Mouse (Mus musculus) G1E (cell line): ENCODE measurements around the gene Vmn1r184. TPM values are rescaled to one million over a fixed set of nuclear protein-coding genes. Genes with fewer than 3 reads are reported as not detected.
"Not testable (repeated sequence)": the region's sequence is repeated elsewhere in the genome, so short reads cannot be mapped to it uniquely, and the experiment has no call there.

Experiments
- ATAC-seq: 2 replicates; pipeline ENCODE4 v1.8.0; 2016; ENCODE audit warnings: mild to moderate bottlenecking; ENCODE audit not compliant: insufficient number of reproducible peaks, poor library complexity, low FRiP score, severe bottlenecking; ENCODE audit errors: extremely low read depth
- DNase-seq: peaks from one replicate; pipeline ENCODE4 v3.0.0; 2012; ENCODE audit warnings: low spot score
- H3K27me3 ChIP-seq: 2 replicates; pipeline ENCODE4 v1.6.1; 2012; ENCODE audit warnings: mild to moderate bottlenecking, low read length, inconsistent platforms; ENCODE audit not compliant: insufficient read depth
- H3K36me3 ChIP-seq: replicated peaks from 2 replicates; pipeline ENCODE3; 2012; ENCODE audit warnings: mild to moderate bottlenecking, inconsistent platforms
- H3K4me1 ChIP-seq: 2 replicates; pipeline ENCODE4 v1.6.1; 2012; ENCODE audit warnings: low read depth, low read length, inconsistent platforms, mixed read lengths; ENCODE audit not compliant: insufficient read depth
- H3K4me3 ChIP-seq: 2 replicates; pipeline ENCODE4 v1.5.1; 2012; ENCODE audit warnings: low read depth, mild to moderate bottlenecking, inconsistent platforms, low read length, moderate library complexity, mixed read lengths
- H3K9me3 ChIP-seq: replicated peaks from 2 replicates; pipeline ENCODE4 v1.6.1; 2012; ENCODE audit warnings: inconsistent platforms
- polyA plus RNA-seq: library from polyadenylated mRNA; stranded (reverse); fragments of >175 nt; gene quantifications from 2 replicates; pipeline ENCODE4 v1.2.3, GENCODE M21; 2012
- total RNA-seq, 2 experiments: library from RNA; stranded (forward) in 1 of 2; stranded (reverse) in 1 of 2; fragments of 200-1000 nt in 1 of 2; fragments of >200 nt in 1 of 2; fragmentation: Nextera tagmentation in 1 of 2; gene quantifications; 2 replicates each; pipeline ENCODE4 v1.2.3; 2014 to 2017

Gene Vmn1r184
- not detected in 2 replicates for total RNA-seq (2014; fragmentation: Nextera tagmentation)
- total RNA-seq (2017): under 0.01 and 0.11 TPM in 2 replicates
- polyA plus RNA-seq: not detected in 2 replicates

GRCm38 (mm10) chr7:26260034-26260433 is at the start of gene Vmn1r184:
Gene Vmn1r184 (plus strand): TSS chr7:26260334.
- H3K4me3 ChIP-seq, DNase-seq, H3K4me1 ChIP-seq, ATAC-seq, H3K27me3 ChIP-seq, H3K36me3 ChIP-seq, H3K9me3 ChIP-seq: not testable (repeated sequence)

DNA sequence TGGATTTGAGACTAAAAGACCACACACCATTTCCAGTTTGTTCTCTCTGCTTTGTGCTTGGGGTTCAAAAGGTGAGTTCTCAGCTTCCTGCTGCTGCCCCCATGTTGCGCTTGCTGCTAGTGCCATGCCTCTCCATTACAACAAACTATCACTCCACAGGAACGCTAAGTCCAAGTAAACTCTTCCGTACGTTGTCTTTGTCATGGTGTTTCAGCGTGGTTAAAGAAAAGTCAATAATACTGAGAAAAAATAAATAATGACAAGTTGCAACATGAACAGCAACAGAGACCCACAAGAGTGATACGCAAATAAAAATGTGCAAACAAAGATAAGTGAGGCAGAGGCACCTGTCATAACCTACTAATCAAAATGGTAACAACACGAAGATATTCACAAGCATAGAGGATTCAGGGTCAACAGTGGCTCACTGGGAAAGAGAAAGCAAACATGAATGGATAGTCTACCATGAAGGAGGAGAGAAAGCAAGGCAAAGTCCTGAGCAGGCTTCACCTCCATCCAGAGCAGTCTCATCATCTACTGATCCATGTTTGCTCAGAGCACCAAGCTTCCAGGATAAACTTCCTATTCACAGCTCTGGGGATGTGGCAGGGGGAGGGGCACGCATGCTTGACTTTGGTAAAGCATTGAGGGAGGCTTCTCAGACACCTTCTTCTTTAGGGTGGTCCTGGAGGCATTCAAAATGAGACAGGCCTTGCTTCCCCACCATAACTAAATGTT is 43.5 kb downstream of the Vmn1r184 start:
- DNase-seq, ATAC-seq: not testable (repeated sequence)

GRCm38 (mm10) chr7:26306926-26307325 is 46.8 kb downstream of the Vmn1r184 start, which contains the start of gene Cyp2a4:
Gene Cyp2a4 (plus strand): TSS chr7:26307169.
- H3K4me3 ChIP-seq, H3K9me3 ChIP-seq, H3K27me3 ChIP-seq, H3K36me3 ChIP-seq, ATAC-seq, DNase-seq, H3K4me1 ChIP-seq: not testable (repeated sequence)

More for the DNA sequence above, 43.5 kb downstream of the Vmn1r184 start:
- not testable (repeated sequence) for H3K4me1 ChIP-seq, H3K9me3 ChIP-seq, H3K27me3 ChIP-seq, H3K36me3 ChIP-seq, H3K4me3 ChIP-seq

DNA sequence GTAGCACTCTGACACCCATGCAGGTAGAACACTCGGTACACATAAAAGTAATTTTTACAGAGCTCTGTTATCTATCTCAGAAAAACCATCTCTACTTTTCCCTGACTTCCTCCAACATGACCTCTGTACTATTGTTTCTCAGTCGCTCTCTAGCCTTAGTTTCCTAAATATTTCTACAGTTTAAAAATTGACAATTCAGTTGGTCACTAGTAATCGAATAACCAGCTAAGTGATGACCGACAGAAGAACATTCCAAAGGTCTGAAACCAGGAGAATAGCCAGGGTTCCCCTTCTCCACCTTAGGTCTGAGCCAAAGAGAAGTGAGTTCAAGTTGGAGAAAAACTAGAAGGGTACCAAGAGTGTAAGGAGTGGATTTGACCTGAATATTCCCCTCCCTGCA is 51.7 kb downstream of the Vmn1r184 start:
- not testable (repeated sequence) for H3K4me1 ChIP-seq, H3K4me3 ChIP-seq, H3K36me3 ChIP-seq, ATAC-seq, H3K27me3 ChIP-seq, DNase-seq, H3K9me3 ChIP-seq

DNA sequence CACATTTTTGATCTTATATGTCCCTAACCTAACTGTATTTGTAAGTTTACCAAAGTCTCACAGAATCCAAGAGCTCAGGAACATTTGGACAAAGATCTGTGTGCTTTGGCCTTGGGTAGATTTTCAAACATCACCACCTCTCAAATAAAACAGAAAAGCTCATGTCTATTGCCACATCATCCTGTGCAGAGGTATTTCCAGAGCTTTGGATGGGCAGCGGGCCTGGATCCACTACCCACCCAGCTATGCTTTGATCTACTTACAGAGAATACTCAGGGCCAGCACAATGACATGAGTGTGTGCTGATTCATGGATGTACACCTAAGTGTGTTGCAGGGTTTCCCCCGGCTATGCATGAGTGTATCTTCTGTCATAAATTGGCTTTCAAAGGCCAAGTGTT is 55.1 kb downstream of the Vmn1r184 start:
- H3K9me3 ChIP-seq, ATAC-seq, H3K4me1 ChIP-seq: not testable (repeated sequence)

GRCm38 (mm10) chr7:26315809-26316208 is 55.7 kb downstream of the Vmn1r184 start:
- DNase-seq, H3K4me3 ChIP-seq, ATAC-seq, H3K27me3 ChIP-seq, H3K9me3 ChIP-seq, H3K36me3 ChIP-seq, H3K4me1 ChIP-seq: not testable (repeated sequence)

More for the DNA sequence above, 55.1 kb downstream of the Vmn1r184 start:
- not testable (repeated sequence) for DNase-seq, H3K4me3 ChIP-seq, H3K27me3 ChIP-seq, H3K36me3 ChIP-seq

Other genes starting within 250 kb of the Vmn1r184 start
- not detected in 2 replicates for gene Cyp2b13, start 198.8 kb upstream of the Vmn1r184 start, total RNA-seq (2014; fragmentation: Nextera tagmentation)
- not detected in 2 replicates for gene Cyp2b13, start 198.8 kb upstream of the Vmn1r184 start, total RNA-seq (2017)
- not detected in 2 replicates for gene Cyp2b13, start 198.8 kb upstream of the Vmn1r184 start, polyA plus RNA-seq
- gene Cyp2b9, start 86.9 kb upstream of the Vmn1r184 start, total RNA-seq (2014; fragmentation: Nextera tagmentation): not detected in 2 replicates
- gene Cyp2b9, start 86.9 kb upstream of the Vmn1r184 start, total RNA-seq (2017): not detected in 2 replicates
- not detected in 2 replicates for gene Cyp2b9, start 86.9 kb upstream of the Vmn1r184 start, polyA plus RNA-seq
- not detected in 2 replicates for gene Cyp2a4, start 46.8 kb downstream of the Vmn1r184 start, total RNA-seq (2014; fragmentation: Nextera tagmentation)
- 0.11 TPM in 1 of 2 replicates, not detected in the other for gene Cyp2a4, start 46.8 kb downstream of the Vmn1r184 start, total RNA-seq (2017)
- gene Cyp2a4, start 46.8 kb downstream of the Vmn1r184 start, polyA plus RNA-seq: not detected in 2 replicates
- not detected in 2 replicates for gene Nlrp9c, start 143.4 kb downstream of the Vmn1r184 start, total RNA-seq (2014; fragmentation: Nextera tagmentation)
- gene Nlrp9c, start 143.4 kb downstream of the Vmn1r184 start, total RNA-seq (2017): 0.35 and 0.38 TPM in 2 replicates
- not detected in 2 replicates for gene Nlrp9c, start 143.4 kb downstream of the Vmn1r184 start, polyA plus RNA-seq
- not detected in 2 replicates for gene Nlrp4a, start 174.8 kb downstream of the Vmn1r184 start, total RNA-seq (2014; fragmentation: Nextera tagmentation)
- 0.12 and 0.22 TPM in 2 replicates for gene Nlrp4a, start 174.8 kb downstream of the Vmn1r184 start, total RNA-seq (2017)
- not detected in 2 replicates for gene Nlrp4a, start 174.8 kb downstream of the Vmn1r184 start, polyA plus RNA-seq